ENCODE assay signal across 8 mouse cellular contexts in the genomic region with DNA sequence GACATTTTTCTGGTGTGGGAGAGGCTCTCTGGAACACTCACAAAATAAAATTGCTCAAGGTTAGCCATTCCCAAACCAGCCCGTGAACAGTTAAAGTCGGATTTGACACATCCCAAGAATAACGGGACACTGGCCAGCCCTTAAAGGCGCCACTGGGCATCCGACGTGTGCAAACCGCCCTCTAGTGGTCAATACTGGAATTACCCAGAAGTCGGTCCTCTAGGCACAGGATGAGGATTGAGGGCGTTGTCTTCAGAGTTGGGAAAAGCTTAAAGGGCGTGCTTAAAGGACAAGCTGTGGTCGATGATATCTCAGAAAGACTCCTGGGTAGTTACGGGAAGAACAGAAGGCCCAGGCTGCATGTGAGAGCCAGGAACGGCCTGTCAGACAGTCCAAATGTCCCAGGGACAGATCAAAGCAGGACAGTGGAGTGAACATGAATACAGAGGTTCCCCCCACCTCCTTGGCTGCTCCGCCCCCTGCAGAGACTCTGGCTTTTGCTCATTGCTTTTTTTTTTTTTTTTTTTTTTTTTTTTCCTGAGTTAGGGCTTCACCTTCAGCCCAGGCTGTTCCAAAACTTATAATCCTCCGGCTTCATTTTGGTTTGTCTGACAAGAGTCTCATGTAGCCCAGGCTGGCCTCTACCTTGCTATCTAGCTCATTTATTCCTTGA.
A peak's percentile ranks its signal among the peaks of the same experiment; 100 is the strongest.
DNase-seq lines count a peak whose midpoint lies in the region; ATAC-seq lines count a peak whose summit lies in the region.

No protein-coding gene starts in this region.

- no peak overlapping the region for H3K27ac ChIP-seq in heart, embryonic 11.5 days (ENCODE audit: low read depth, low read length)
- no peak overlapping the region for H3K27ac ChIP-seq in intestine, embryonic 15.5 days
- H3K27ac ChIP-seq in midbrain, embryonic 11.5 days (ENCODE audit: low read depth, low read length), result no peak overlapping the region

- no peak for ATAC-seq in heart, embryonic 11.5 days (replicated peaks; ENCODE audit: insufficient number of reproducible peaks, low FRiP score, low TSS enrichment)
- ATAC-seq in intestine, embryonic 15.5 days, result peak; percentile 63
- peak; percentile 63; the same call in 1 of the 2 replicates for ATAC-seq in midbrain, embryonic 11.5 days (ENCODE audit: low FRiP score)

- peaks cover 13% of the 10 kb centered on the region; the same call in 1 of the 2 replicates for H3K4me1 ChIP-seq in heart, embryonic 11.5 days (ENCODE audit: control insufficient read depth, insufficient read depth, low read length)
- H3K4me1 ChIP-seq in intestine, embryonic 15.5 days (replicated peaks), result peaks cover 17% of the 10 kb centered on the region
- H3K4me1 ChIP-seq in midbrain, embryonic 11.5 days (ENCODE audit: control insufficient read depth, insufficient read depth, low read length), result 0 out of 2 replicates have a peak, but pooled peaks cover 2% of the 10 kb centered on the region

- intact Hi-C loops in left cerebral cortex, postnatal 14 days (cut with DNase I), result loop anchor here (2.0 to 5.0 kb wide), 3 partner anchors 96 to 371 kb away; no protein-coding TSS in a partner anchor

- H3K36me3 ChIP-seq in heart, embryonic 11.5 days (ENCODE audit: control insufficient read depth, insufficient read depth, low read length), result 0 out of 2 replicates have a peak, but pooled peaks cover under 1% of the 10 kb centered on the region
- no peaks in the 10 kb centered on the region for H3K36me3 ChIP-seq in intestine, embryonic 15.5 days
- H3K36me3 ChIP-seq in midbrain, embryonic 11.5 days (ENCODE audit: control insufficient read depth, insufficient read depth, low read length), result no peaks in the 10 kb centered on the region

- H3K4me3 ChIP-seq in heart, embryonic 11.5 days (ENCODE audit: low read depth, low read length), result no peak overlapping the region
- no peak overlapping the region for H3K4me3 ChIP-seq in intestine, embryonic 15.5 days (replicated peaks)
- no peak overlapping the region for H3K4me3 ChIP-seq in midbrain, embryonic 11.5 days (ENCODE audit: low read depth, low read length)

- peak; percentile 98 for DNase-seq in heart, adult 11 months
- DNase-seq in cerebellum, adult 9-11 months, result peak; percentile 77
- peak; percentile 57 to 78 for DNase-seq in frontal cortex, postnatal 14 days (ENCODE audit: low spot score in 2 of 2)
- DNase-seq in left cerebral cortex, postnatal 14 days (ENCODE audit: low spot score in 2 of 2), result peak; percentile 87 to 89
- peak; percentile 99 for DNase-seq in midbrain, embryonic 11.5 days (ENCODE audit: low spot score, missing footprints)
- DNase-seq in spleen, postnatal 10 days (ENCODE audit: low spot score in 2 of 2), result peak; percentile 73 to 82

- H3K4me2 ChIP-seq in heart, embryonic 11.5 days, result no peak overlapping the region
- H3K4me2 ChIP-seq in intestine, embryonic 15.5 days (replicated peaks), result 0 out of 2 replicates have a peak overlapping the region, but pooled peaks have one; percentile 4
- no peak overlapping the region for H3K4me2 ChIP-seq in midbrain, embryonic 11.5 days

- WGBS in heart, embryonic 11.5 days (ENCODE audit: insufficient replicate concordance), result 12% methylated on average over 15 of the region's 15 CpGs
- WGBS in intestine, embryonic 15.5 days, result 11% methylated on average over 15 of the region's 15 CpGs
- 13% methylated on average over 15 of the region's 15 CpGs for WGBS in midbrain, embryonic 11.5 days

- H3K9ac ChIP-seq in heart, embryonic 11.5 days (ENCODE audit: low read depth, low read length), result no peak overlapping the region
- no peak overlapping the region for H3K9ac ChIP-seq in intestine, embryonic 15.5 days
- no peak overlapping the region for H3K9ac ChIP-seq in midbrain, embryonic 11.5 days (ENCODE audit: low read length)

- H3K27me3 ChIP-seq in heart, embryonic 11.5 days (ENCODE audit: control insufficient read depth, insufficient read depth, low read length), result no peaks in the 10 kb centered on the region
- 0 out of 2 replicates have a peak, but pooled peaks cover 4% of the 10 kb centered on the region for H3K27me3 ChIP-seq in intestine, embryonic 15.5 days (replicated peaks)
- H3K27me3 ChIP-seq in midbrain, embryonic 11.5 days (ENCODE audit: control insufficient read depth, insufficient read depth, low read length), result no peaks in the 10 kb centered on the region

- no peaks in the 10 kb centered on the region for H3K9me3 ChIP-seq in heart, embryonic 11.5 days (replicated peaks; ENCODE audit: control insufficient read depth, low read length)
- H3K9me3 ChIP-seq in intestine, embryonic 15.5 days, result no peaks in the 10 kb centered on the region
- H3K9me3 ChIP-seq in midbrain, embryonic 11.5 days (ENCODE audit: control insufficient read depth, low read length), result no peaks in the 10 kb centered on the region
